Mouse (Mus musculus) NIH3T3 (cell line): ENCODE measurements around the gene Senp3.
A peak's percentile ranks its signal among the peaks of the same experiment; 100 is the strongest.
"Not testable (repeated sequence)": the region's sequence is repeated elsewhere in the genome, so short reads cannot be mapped to it uniquely, and the experiment has no call there.

Source experiments
- DNase-seq: peaks from one replicate; pipeline ENCODE4 v3.0.0-alpha.2; 2012; ENCODE audit warnings: low read depth

The Senp3 gene

GRCm38 (mm10) chr11:69654760-69655159, 27.1 kb downstream of the Senp3 start:
- no peak for DNase-seq

DNA sequence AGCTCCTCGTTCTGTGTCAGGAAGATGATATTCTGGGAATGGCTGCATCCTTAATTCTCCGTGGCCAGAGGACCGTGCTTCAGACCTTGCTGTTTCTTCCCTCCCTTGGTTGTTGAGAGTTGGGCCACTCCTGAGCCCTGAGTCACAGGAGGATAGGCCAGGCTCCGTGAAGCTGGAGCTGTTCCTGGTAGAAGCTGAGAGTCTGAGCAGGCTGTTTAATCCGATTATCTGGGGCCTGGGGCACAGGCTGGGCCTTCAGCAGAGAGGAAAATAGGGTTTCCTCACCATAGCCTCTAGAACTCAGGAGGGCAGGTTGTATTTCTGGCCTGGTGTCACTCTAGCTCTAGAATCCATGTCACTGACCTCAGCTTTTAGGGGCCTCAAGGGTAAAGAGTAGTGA, 28.5 kb downstream of the Senp3 start:
- DNase-seq: no peak

GRCm38 (mm10) chr11:69645860-69646259, 36.0 kb downstream of the Senp3 start:
- no peak for DNase-seq

DNA sequence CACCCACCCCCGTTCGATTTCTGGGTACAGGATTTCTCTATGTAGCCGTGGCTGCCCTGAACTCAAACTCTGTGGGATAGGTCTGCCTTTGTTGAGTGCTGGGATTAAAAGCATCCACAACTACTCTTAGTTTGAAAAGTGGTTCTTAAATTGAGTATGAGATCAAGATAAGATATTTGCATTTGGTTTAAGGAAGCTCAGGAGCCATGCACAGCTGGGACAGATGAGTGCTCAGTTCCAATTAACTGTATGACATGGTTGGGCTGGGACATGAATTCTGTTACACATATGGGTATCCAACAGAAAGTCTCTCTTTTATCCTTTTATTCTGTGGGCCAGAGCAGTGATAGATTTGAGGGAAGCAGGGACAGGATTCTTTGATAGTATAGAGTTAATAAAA, 46.4 kb downstream of the Senp3 start:
- DNase-seq: no peak

DNA sequence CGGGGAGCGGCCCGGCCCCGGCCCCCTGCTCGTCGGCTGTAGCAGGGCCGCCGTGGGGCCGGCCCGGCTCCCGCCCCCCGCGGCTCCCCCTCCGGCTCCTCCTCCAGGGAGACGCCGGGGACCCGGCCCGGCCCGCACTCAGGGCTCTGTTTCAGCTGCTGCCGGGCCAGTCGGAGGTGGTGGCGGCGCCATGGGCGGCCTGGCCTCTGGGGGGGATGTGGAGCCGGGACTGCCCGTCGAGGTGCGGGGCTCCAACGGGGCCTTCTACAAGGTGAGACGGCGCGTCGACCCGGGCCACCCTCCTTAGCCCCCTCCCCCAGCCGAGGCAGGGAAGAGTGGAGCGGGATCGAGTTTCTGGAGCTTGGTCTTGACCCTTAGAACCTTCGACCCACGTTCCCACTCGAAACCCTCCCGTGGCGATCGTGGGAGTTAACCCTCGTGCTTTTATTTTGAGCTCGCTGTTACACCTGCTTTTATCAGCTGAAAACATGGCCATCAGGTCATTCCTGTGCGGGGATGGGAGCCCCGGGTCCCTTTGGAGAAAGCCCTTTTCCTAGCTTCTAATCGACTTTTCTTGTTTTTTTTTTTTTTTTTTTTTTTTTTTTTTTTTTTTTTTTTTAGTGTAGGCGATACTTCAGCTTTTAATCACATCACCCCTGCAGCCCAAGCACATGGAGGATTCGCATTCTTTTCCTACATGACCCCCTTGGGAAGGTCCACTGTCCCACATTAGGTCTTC, 48.6 kb downstream of the Senp3 start:
- DNase-seq: no peak

DNA sequence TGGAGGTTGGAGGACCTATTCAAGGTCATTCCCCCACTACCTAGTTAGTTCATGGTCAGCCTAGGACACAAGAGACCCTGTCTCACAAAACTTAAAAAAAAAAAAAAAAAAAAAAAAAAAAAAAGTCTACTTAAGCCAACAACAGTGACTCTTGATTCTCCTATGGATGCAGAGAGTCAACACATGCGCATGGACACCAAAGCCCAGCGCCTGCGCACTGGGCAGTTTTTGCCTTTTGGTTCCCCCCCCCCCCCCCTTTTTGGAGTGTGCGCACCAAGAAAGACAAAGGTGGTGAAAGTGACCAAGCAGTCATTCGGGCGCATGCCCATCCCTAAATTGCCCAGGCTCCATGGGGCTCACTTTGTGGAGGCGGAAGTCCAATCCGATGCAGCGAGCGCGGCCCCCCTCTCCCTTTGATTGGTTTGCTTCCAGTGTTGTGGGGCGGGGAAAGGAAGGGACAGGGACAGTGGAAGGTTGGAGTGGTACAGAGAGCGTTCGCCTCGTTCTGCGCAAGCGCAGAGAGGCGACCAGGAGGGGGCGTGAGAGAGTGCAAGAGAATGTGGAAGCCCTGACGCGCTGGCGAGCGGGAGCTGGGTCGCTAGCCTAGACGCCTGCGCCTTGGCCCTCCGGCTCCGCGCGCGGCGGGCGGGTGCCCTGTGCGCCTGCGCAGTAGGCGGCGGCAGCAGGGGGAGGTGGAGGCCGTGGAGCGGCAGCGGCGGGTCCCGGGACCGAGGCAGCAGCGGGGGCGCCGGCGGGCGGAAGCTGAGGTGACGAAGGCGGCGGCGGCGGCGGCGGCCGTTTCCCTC, 49.4 kb downstream of the Senp3 start, which contains the start of gene Fxr2:
TSS of gene Fxr2 (plus strand) at position 707 of the 806 bp plus-strand sequence.
- DNase-seq: peak; percentile 100

DNA sequence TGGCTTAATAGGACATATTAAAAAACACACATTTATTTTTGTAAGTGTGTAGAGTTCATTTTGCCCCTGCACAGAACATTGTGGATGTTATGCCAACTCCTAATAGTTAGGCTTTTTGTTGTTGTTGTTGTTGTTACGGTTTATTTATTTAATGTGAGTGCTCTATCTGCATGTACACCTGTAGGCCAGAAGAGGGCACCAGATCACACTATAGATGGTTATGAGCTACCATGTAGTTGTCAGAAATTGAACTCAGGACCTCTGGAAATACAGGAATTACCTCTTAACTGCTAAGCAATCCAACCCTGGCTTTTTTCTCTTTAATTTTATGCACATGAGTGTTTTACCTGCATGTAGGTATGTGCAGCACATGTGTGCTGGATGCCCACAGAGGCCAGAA, 52.1 kb downstream of the Senp3 start:
- peak; percentile 68 for DNase-seq

DNA sequence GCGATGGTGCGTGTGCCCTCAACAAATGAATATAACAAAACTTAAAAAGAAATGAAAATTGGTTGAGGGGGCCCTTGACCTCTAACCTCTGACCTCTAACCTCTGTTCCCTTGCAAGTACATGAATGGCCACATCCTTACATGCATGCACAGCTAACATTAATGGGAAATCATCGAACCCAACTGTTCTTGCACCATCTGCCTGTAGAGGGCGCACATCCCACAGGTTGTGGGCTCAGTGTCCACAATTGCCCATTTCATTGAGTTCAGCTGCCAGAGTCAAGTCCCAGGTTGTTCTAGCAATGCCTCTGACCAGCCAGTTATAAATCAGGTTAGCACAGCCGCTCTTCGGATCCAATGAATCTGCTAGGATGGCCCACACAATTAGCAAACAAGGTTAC, 53.6 kb downstream of the Senp3 start:
- peak; percentile 94 for DNase-seq

DNA sequence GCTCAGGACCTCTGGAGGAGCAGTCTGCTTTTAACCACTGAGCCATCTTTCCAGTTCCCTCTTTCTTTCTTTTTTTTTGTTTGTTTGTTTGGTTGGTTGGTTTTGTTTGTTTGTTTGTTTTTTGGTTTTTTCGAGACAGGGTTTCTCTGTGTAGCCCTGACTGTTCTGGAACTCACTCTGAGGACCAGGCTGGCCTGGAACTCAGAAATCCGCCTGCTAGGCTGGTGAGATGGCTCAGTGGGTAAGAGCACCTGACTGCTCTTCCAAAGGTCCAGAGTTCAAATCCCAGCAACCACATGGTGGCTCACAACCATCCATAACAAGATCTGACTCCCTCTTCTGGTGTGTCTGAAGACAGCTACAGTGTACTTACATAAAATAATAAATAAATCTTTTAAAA, 57.5 kb downstream of the Senp3 start:
- not testable (repeated sequence) for DNase-seq
